Mouse (Mus musculus) hindbrain, embryonic 16.5 days (tissue): Measurements from ENCODE around the gene Vmn2r19. TPM values are rescaled to one million over a fixed set of nuclear protein-coding genes. Genes with fewer than 3 reads are reported as not detected.
"Not testable (repeated sequence)": the region's sequence is repeated elsewhere in the genome, so short reads cannot be mapped to it uniquely, and the experiment has no call there.

ENCODE experiments used
- ATAC-seq: fragments of 200-750 bp; cut with Nextera tagmentation; 2 replicates; pipeline ENCODE4 v1.8.0; 2017; ENCODE audit warnings: moderate TSS enrichment, moderate library complexity
- H3K27ac ChIP-seq: fragments of 300-500 bp; sonication (generic); 2 replicates; pipeline ENCODE4 v1.5.1; 2014; ENCODE audit warnings: low read depth, mild to moderate bottlenecking, control low read depth, low read length, moderate library complexity
- H3K27me3 ChIP-seq: fragments of 300-500 bp; sonication (generic); replicated peaks from 2 replicates; pipeline ENCODE4 v1.6.1; 2014; ENCODE audit warnings: low read length; ENCODE audit not compliant: control insufficient read depth, insufficient read depth
- H3K36me3 ChIP-seq: fragments of 300-500 bp; sonication (generic); 2 replicates; pipeline ENCODE4 v1.6.1; 2014; ENCODE audit warnings: mild to moderate bottlenecking, low read length, moderate library complexity, mixed read lengths; ENCODE audit not compliant: control insufficient read depth, insufficient read depth
- H3K4me1 ChIP-seq: fragments of 300-500 bp; sonication (generic); 2 replicates; pipeline ENCODE4 v1.6.1; 2014; ENCODE audit warnings: low read depth, low read length; ENCODE audit not compliant: control insufficient read depth, insufficient read depth
- H3K4me2 ChIP-seq: fragments of 300-500 bp; sonication (generic); 2 replicates; pipeline ENCODE4 v1.6.1; 2014; ENCODE audit warnings: mild to moderate bottlenecking, low read length, control low read depth, moderate library complexity
- H3K4me3 ChIP-seq: fragments of 300-500 bp; sonication (generic); 2 replicates; pipeline ENCODE4 v1.5.1; 2014; ENCODE audit warnings: mild to moderate bottlenecking, low read length, control low read depth, moderate library complexity
- H3K9ac ChIP-seq: fragments of 300-500 bp; sonication (generic); 2 replicates; pipeline ENCODE4 v1.6.1; 2014; ENCODE audit warnings: low read depth, mild to moderate bottlenecking, control low read depth, low read length, moderate library complexity
- H3K9me3 ChIP-seq: fragments of 300-500 bp; sonication (generic); 2 replicates; pipeline ENCODE4 v1.6.1; 2014; ENCODE audit warnings: mild to moderate bottlenecking, low read length, moderate library complexity; ENCODE audit not compliant: control insufficient read depth
- WGBS: fragments of 180-500 bp; shearing (Covaris S2); extraction: QIAGEN DNeasy Blood & Tissue Kit; methylation state at CpG from one replicate; pipeline ENCODE4 v1.1.7; 2014; 5-methylcytosine and 5-hydroxymethylcytosine counted together
- polyA plus RNA-seq: library from polyadenylated mRNA; unstranded; fragments of >200 nt; fragmentation: Nextera tagmentation; extraction: Ambion mirVana; gene quantifications from 2 replicates; pipeline ENCODE4 v1.2.1, GENCODE M21; 2015

The Vmn2r19 gene
- polyA plus RNA-seq, 1 experiment from 2014 or later: not detected

DNA sequence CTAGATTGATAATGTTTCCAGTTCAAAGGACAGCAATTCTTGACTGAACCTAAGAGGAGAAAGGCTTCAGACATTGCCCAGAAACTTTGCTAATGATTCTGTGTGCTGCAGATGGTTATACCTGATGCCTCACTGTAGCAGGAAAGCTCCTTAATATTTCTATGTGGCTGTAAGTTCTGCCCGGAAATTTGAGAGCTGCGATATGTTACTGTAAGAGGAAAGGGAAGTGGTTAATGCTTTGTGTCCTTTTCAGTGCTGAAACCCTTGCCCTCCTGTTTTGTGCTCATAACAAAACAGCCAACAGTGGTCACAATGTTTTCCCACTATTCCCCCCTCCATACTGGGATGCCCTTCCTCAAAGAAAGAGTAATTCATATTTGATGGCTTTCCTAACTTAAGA lies 21.8 kb upstream of the Vmn2r19 start:
- Histone ChIP-seq H3K27ac (no peak overlapping the region), H3K4me2 (no peak overlapping the region), H3K9ac (no peak overlapping the region), H3K4me1 (no peaks in the 10 kb centered on the region), H3K36me3 (no peaks in the 10 kb centered on the region), H3K9me3 (no peaks in the 10 kb centered on the region), H3K27me3 (no peaks in the 10 kb centered on the region), H3K4me3 (no peak overlapping the region)
- 95% methylated on average over 2 of the region's 2 CpGs for WGBS
- no peak for ATAC-seq

DNA sequence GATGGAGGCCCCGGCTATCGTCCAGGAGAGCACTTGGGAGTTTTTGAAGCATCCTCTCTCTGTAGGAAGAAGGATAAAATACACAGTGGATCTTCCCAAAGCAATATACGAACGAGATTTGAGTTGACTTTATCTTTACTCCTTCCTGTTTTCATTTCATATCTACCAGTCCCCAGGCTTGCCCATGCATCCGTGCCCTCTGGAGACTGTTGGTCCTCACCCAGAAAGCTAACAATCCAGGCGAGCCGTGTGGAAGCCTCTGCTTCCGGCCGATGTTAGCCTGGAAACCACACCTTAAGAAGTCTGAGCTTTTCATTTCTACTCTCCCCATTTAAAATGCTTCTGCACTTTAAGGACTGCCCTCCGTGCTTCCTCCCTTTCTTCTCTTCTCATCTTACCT lies 19.2 kb upstream of the Vmn2r19 start:
- H3K4me3 ChIP-seq: no peak overlapping the region
- WGBS: 84% methylated on average over 10 of the region's 10 CpGs
- ATAC-seq: no peak
- H3K4me1 ChIP-seq: no peaks in the 10 kb centered on the region
- no peaks in the 10 kb centered on the region for H3K27me3 ChIP-seq
- no peaks in the 10 kb centered on the region for H3K36me3 ChIP-seq
- no peak overlapping the region for H3K9ac ChIP-seq
- no peaks in the 10 kb centered on the region for H3K9me3 ChIP-seq
- H3K27ac ChIP-seq: no peak overlapping the region
- no peak overlapping the region for H3K4me2 ChIP-seq

GRCm38 (mm10) chr6:123289753-123290152 lies 18.4 kb upstream of the Vmn2r19 start, which contains the start of gene Clec4e:
TSS of gene Clec4e (minus strand) at chr6:123289870.
- H3K27me3 ChIP-seq: no peaks in the 10 kb centered on the region
- ATAC-seq: no peak
- no peak within 1 kb of the TSS for H3K9ac ChIP-seq
- 84% methylated on average over 4 of the region's 4 CpGs for WGBS
- H3K4me1 ChIP-seq: no peaks in the 10 kb centered on the region
- no peaks in the 10 kb centered on the region for H3K9me3 ChIP-seq
- H3K27ac ChIP-seq: no peak within 1 kb of the TSS
- no peak within 1 kb of the TSS for H3K4me2 ChIP-seq
- no peaks in the 10 kb centered on the region for H3K36me3 ChIP-seq
- no peak within 1 kb of the TSS for H3K4me3 ChIP-seq

- 100% methylated on average over 1 of the region's 1 CpGs for WGBS
- Histone ChIP-seq H3K36me3 (no peaks in the 10 kb centered on the region), H3K9me3 (no peaks in the 10 kb centered on the region), H3K27ac (no peak overlapping the region), H3K27me3 (no peaks in the 10 kb centered on the region), H3K4me3 (no peak overlapping the region), H3K4me2 (no peak overlapping the region), H3K9ac (no peak overlapping the region), H3K4me1 (no peaks in the 10 kb centered on the region)
- ATAC-seq: no peak
These were observed 15.3 kb upstream of the Vmn2r19 start for GRCm38 (mm10) chr6:123292751-123293400.

GRCm38 (mm10) chr6:123293509-123293908 lies 14.6 kb upstream of the Vmn2r19 start:
- H3K4me1 ChIP-seq, H3K27ac ChIP-seq, H3K4me2 ChIP-seq, ATAC-seq, H3K27me3 ChIP-seq, H3K4me3 ChIP-seq, H3K9ac ChIP-seq, H3K36me3 ChIP-seq, H3K9me3 ChIP-seq: not testable (repeated sequence)
- 92% methylated on average over 11 of the region's 11 CpGs for WGBS

GRCm38 (mm10) chr6:123296687-123297086 lies 11.4 kb upstream of the Vmn2r19 start:
- ATAC-seq: no peak
- no peak overlapping the region for H3K9ac ChIP-seq
- H3K4me3 ChIP-seq: no peak overlapping the region
- H3K27me3 ChIP-seq: no peaks in the 10 kb centered on the region
- H3K4me2 ChIP-seq: no peak overlapping the region
- H3K27ac ChIP-seq: no peak overlapping the region
- H3K36me3 ChIP-seq: no peaks in the 10 kb centered on the region
- WGBS: 74% methylated on average over 1 of the region's 1 CpGs
- H3K4me1 ChIP-seq: no peaks in the 10 kb centered on the region
- no peaks in the 10 kb centered on the region for H3K9me3 ChIP-seq

- 87% methylated on average over 7 of the region's 7 CpGs for WGBS
- H3K9me3 ChIP-seq, H3K4me3 ChIP-seq, H3K27ac ChIP-seq, H3K4me1 ChIP-seq, H3K27me3 ChIP-seq, ATAC-seq, H3K9ac ChIP-seq, H3K4me2 ChIP-seq, H3K36me3 ChIP-seq: not testable (repeated sequence)
These were observed 1.8 kb upstream of the Vmn2r19 start for GRCm38 (mm10) chr6:123306315-123306714.

DNA sequence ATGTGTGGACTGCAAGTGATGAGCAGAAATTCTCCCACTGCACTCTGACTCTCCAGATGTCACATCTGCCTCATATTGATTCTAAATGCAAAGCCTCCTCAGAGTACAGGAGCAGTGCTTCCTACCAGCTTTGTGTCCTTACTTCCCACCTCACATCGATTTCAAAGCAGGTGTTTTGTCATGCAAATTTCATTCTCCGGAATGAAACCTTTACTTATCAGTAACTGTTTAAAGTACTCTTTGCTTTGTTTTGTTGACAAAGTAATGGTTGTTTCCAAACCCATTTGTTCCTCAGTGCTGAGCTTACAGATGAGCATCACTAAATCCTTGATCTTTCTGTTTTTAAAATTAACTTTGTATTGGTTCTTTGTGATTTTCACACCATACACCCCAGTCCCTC lies 24.4 kb downstream of the Vmn2r19 start:
- Histone ChIP-seq H3K27me3 (no peaks in the 10 kb centered on the region), H3K4me1 (no peaks in the 10 kb centered on the region), H3K27ac (no peak overlapping the region), H3K4me2 (no peak overlapping the region), H3K36me3 (no peaks in the 10 kb centered on the region), H3K9me3 (no peaks in the 10 kb centered on the region), H3K9ac (no peak overlapping the region), H3K4me3 (no peak overlapping the region)
- WGBS: 26% methylated on average over 2 of the region's 2 CpGs
- no peak for ATAC-seq

DNA sequence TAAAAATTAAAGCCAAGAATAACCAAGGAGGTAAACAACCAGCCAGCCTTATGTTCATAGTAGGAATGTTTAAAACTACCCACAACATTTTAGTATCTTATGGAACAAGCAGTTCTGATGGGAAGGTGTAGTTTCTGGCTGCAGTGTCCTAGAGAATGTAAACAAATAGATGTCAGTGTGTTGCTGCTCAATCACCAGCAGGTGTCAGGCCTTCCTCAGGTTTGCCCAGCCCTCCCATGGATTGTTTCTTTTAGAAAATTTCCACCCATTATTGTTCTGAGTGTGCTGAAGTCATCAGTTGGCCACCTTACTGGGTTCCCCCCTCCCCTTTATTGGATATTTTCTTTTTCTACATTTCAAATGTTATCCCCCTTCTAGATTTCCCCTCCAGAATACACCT lies 32.0 kb downstream of the Vmn2r19 start:
- H3K9me3 ChIP-seq: no peaks in the 10 kb centered on the region
- H3K27ac ChIP-seq: no peak overlapping the region
- H3K4me2 ChIP-seq: no peak overlapping the region
- peak; percentile 78 for ATAC-seq
- no peak overlapping the region for H3K4me3 ChIP-seq
- no peaks in the 10 kb centered on the region for H3K36me3 ChIP-seq
- H3K9ac ChIP-seq: no peak overlapping the region
- no peaks in the 10 kb centered on the region for H3K27me3 ChIP-seq
- no peaks in the 10 kb centered on the region for H3K4me1 ChIP-seq

DNA sequence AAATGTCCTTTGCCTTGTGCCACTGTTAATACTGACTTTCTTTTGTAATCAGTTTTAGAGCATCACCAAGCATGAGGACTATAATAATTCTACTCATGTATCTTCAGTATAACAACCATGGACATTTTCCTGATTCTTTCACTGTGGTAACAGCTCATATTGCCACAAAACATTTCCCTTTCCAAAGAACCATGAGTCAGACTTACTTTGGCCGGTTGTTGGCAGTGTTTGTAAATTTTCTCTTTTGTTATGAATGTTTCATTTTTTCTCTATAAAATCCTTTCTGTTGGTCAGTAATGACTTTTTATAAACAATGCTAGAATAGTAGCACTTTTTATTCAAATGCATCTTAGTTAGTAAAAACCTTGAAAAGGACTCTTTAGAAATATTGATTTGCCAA lies 38.0 kb downstream of the Vmn2r19 start:
- Histone ChIP-seq H3K9me3 (no peaks in the 10 kb centered on the region), H3K27ac (no peak overlapping the region), H3K9ac (no peak overlapping the region), H3K27me3 (no peaks in the 10 kb centered on the region), H3K4me1 (no peaks in the 10 kb centered on the region), H3K4me3 (no peak overlapping the region), H3K36me3 (no peaks in the 10 kb centered on the region), H3K4me2 (no peak overlapping the region)
- WGBS: 92% methylated on average over 1 of the region's 1 CpGs
- ATAC-seq: no peak
